In the genomic region with DNA sequence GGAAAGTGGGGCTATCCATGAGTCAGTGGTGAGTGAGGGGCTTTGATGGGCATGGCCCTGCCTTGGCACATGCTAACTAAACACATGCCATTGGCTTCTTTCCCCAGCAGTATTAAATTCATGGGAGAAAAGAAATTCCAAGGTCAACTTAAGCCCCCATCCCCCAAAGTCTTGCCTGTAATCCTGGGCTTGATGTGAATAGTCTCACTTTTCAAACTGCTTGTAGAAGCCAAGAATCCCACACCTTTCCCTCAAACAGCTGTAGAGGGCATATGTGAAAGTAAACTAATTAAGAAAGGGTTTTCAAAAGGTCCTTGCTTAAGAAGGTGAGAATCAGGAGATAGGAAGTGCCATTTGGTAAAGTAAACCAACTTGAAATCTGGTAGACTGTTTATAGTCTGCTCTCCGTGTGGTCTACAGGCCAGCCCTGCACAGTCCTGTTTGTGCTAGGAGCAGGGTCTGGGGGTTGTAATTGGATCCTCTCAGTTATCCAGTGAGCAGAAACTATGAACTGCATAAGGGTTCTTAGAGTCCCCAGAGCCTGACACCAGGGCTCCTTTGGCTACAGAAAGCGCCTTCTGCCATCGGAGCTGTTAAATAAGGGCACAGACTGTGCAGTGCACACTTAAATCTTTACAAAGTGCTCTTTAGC, we compare ENCODE assay signal across 17 mouse cellular contexts.
DNase-seq lines count a peak whose midpoint lies in the region; ATAC-seq and TF ChIP-seq lines count a peak whose summit lies in the region.
"Had no signal": no experiment of that assay in that cellular context is flagged by ENCODE, and none has a peak within 500 bp of the region (broad histone marks: within the 10 kb centered on the region; RNA-seq: fewer than 3 reads in every experiment).

No protein-coding gene starts in this region.

- peak; percentile 36 for DNase-seq in forebrain, embryonic 14.5 days (ENCODE audit: low spot score)
- DNase-seq in forebrain, embryonic 11.5 days (ENCODE audit: low spot score) = no peak
- peak; percentile 51 for DNase-seq in lung, embryonic 14.5 days
- DNase-seq in lung, postnatal 25 days (ENCODE audit: low spot score) = no peak
- DNase-seq in urinary bladder, postnatal 4 days (ENCODE audit: low spot score in 2 of 2) = no peak
- DNase-seq: cerebellum, postnatal 10 days; kidney, adult 11 months; left cerebral cortex, postnatal 4 days; liver, postnatal 0 days; thymus, adult 18-20 months had no signal

- H3K9ac ChIP-seq in forebrain, embryonic 14.5 days (ENCODE audit: low read length) = no peak overlapping the region
- no peak overlapping the region for H3K9ac ChIP-seq in forebrain, embryonic 11.5 days (ENCODE audit: low read length)
- H3K9ac ChIP-seq in lung, embryonic 14.5 days = 0 out of 2 replicates have a peak overlapping the region, but pooled peaks have one; percentile 17
- no peak overlapping the region for H3K9ac ChIP-seq in embryonic facial prominence, embryonic 12.5 days
- no peak overlapping the region for H3K9ac ChIP-seq in limb, embryonic 13.5 days
- no peak overlapping the region for H3K9ac ChIP-seq in intestine, embryonic 16.5 days (ENCODE audit: low read depth, low read length)
- H3K9ac ChIP-seq: hindbrain, embryonic 13.5 days; liver, postnatal 0 days had no signal

- no peaks in the 10 kb centered on the region for H3K4me1 ChIP-seq in forebrain, embryonic 14.5 days (ENCODE audit: control insufficient read depth, insufficient read depth, low read length)
- no peaks in the 10 kb centered on the region for H3K4me1 ChIP-seq in forebrain, embryonic 11.5 days (replicated peaks; ENCODE audit: control insufficient read depth, insufficient read depth, low read length)
- H3K4me1 ChIP-seq in lung, embryonic 14.5 days (ENCODE audit: insufficient read depth) = peaks cover 10% of the 10 kb centered on the region; the same call in 1 of the 2 replicates
- peaks cover 27% of the 10 kb centered on the region for H3K4me1 ChIP-seq in embryonic facial prominence, embryonic 12.5 days
- H3K4me1 ChIP-seq in limb, embryonic 13.5 days = peaks cover 44% of the 10 kb centered on the region
- H3K4me1 ChIP-seq in intestine, embryonic 16.5 days (ENCODE audit: control insufficient read depth, insufficient read depth, low read length) = 0 out of 2 replicates have a peak, but pooled peaks cover 2% of the 10 kb centered on the region
- H3K4me1 ChIP-seq: hindbrain, embryonic 13.5 days had no signal

- H3K36me3 ChIP-seq in forebrain, embryonic 14.5 days (ENCODE audit: control insufficient read depth, insufficient read depth, low read length) = no peaks in the 10 kb centered on the region
- no peaks in the 10 kb centered on the region for H3K36me3 ChIP-seq in forebrain, embryonic 11.5 days (ENCODE audit: control insufficient read depth, insufficient read depth, low read length)
- H3K36me3 ChIP-seq in lung, embryonic 14.5 days (ENCODE audit: insufficient read depth) = no peaks in the 10 kb centered on the region
- H3K36me3 ChIP-seq in embryonic facial prominence, embryonic 12.5 days = no peaks in the 10 kb centered on the region
- no peaks in the 10 kb centered on the region for H3K36me3 ChIP-seq in limb, embryonic 13.5 days
- H3K36me3 ChIP-seq in intestine, embryonic 16.5 days (ENCODE audit: control insufficient read depth, insufficient read depth, low read length) = no peaks in the 10 kb centered on the region
- H3K36me3 ChIP-seq: G1E; hindbrain, embryonic 13.5 days had no signal

- TF ChIP-seq CTCF in lung, embryonic 14.5 days (IDR thresholded peaks at IDR 0.05; ENCODE audit: low read depth) = no peak

- no peak overlapping the region for H3K4me2 ChIP-seq in forebrain, embryonic 14.5 days (ENCODE audit: low read length)
- no peak overlapping the region for H3K4me2 ChIP-seq in forebrain, embryonic 11.5 days (ENCODE audit: low read depth, low read length, severe bottlenecking)
- no peak overlapping the region for H3K4me2 ChIP-seq in lung, embryonic 14.5 days
- no peak overlapping the region; the same call in 1 of the 2 replicates for H3K4me2 ChIP-seq in embryonic facial prominence, embryonic 12.5 days (replicated peaks)
- H3K4me2 ChIP-seq in limb, embryonic 13.5 days (replicated peaks) = peak overlapping the region; percentile 16; the same call in 1 of the 2 replicates
- no peak overlapping the region for H3K4me2 ChIP-seq in intestine, embryonic 16.5 days (ENCODE audit: low read depth, low read length)
- H3K4me2 ChIP-seq: hindbrain, embryonic 13.5 days had no signal

- 53% methylated on average over 3 of the region's 3 CpGs for WGBS in forebrain, embryonic 14.5 days
- 63% methylated on average over 3 of the region's 3 CpGs for whole genome bisulfite sequencing in forebrain, embryonic 11.5 days
- 11% methylated on average over 3 of the region's 3 CpGs for WGBS in lung, embryonic 14.5 days
- WGBS in embryonic facial prominence, embryonic 12.5 days = 16% methylated on average over 3 of the region's 3 CpGs
- WGBS in limb, embryonic 13.5 days = 6% methylated on average over 3 of the region's 3 CpGs
- 38% methylated on average over 3 of the region's 3 CpGs for WGBS in intestine, embryonic 16.5 days

- H3K9me3 ChIP-seq in forebrain, embryonic 14.5 days (replicated peaks; ENCODE audit: control insufficient read depth, low read length) = no peaks in the 10 kb centered on the region
- H3K9me3 ChIP-seq in forebrain, embryonic 11.5 days (ENCODE audit: control insufficient read depth, low read length) = no peaks in the 10 kb centered on the region
- H3K9me3 ChIP-seq in lung, embryonic 14.5 days (ENCODE audit: low read depth, low read length) = no peaks in the 10 kb centered on the region
- no peaks in the 10 kb centered on the region for H3K9me3 ChIP-seq in embryonic facial prominence, embryonic 12.5 days
- H3K9me3 ChIP-seq in limb, embryonic 13.5 days = no peaks in the 10 kb centered on the region
- no peaks in the 10 kb centered on the region for H3K9me3 ChIP-seq in intestine, embryonic 16.5 days (ENCODE audit: control insufficient read depth, low read length)
- H3K9me3 ChIP-seq: hindbrain, embryonic 13.5 days had no signal

- H3K27ac ChIP-seq in forebrain, embryonic 14.5 days (ENCODE audit: low read depth, low read length) = no peak overlapping the region
- no peak overlapping the region for H3K27ac ChIP-seq in forebrain, embryonic 11.5 days (ENCODE audit: low read depth, low read length)
- H3K27ac ChIP-seq in lung, embryonic 14.5 days (ENCODE audit: low read depth) = peak overlapping the region; percentile 47; the same call in 1 of the 2 replicates
- H3K27ac ChIP-seq in embryonic facial prominence, embryonic 12.5 days = peak overlapping the region; percentile 71
- H3K27ac ChIP-seq in limb, embryonic 13.5 days = peak overlapping the region; percentile 61; the same call in 1 of the 2 replicates
- H3K27ac ChIP-seq in intestine, embryonic 16.5 days (ENCODE audit: low read length) = no peak overlapping the region
- H3K27ac ChIP-seq: hindbrain, embryonic 13.5 days had no signal

- H3K4me3 ChIP-seq in forebrain, embryonic 14.5 days (ENCODE audit: low read depth, low read length) = no peak overlapping the region
- no peak overlapping the region for H3K4me3 ChIP-seq in forebrain, embryonic 11.5 days (ENCODE audit: low read depth, low read length)
- no peak overlapping the region for H3K4me3 ChIP-seq in lung, embryonic 14.5 days (ENCODE audit: low read depth, low read length)
- no peak overlapping the region for H3K4me3 ChIP-seq in embryonic facial prominence, embryonic 12.5 days
- H3K4me3 ChIP-seq in limb, embryonic 13.5 days = no peak overlapping the region
- H3K4me3 ChIP-seq in intestine, embryonic 16.5 days (ENCODE audit: low read length) = no peak overlapping the region
- H3K4me3 ChIP-seq: hindbrain, embryonic 13.5 days had no signal

- ATAC-seq in forebrain, embryonic 14.5 days = peak; percentile 61; the same call in 1 of the 2 replicates
- ATAC-seq in forebrain, embryonic 11.5 days (replicated peaks; ENCODE audit: low FRiP score) = no peak
- ATAC-seq in lung, embryonic 14.5 days (ENCODE audit: insufficient read depth) = peak; percentile 77; the same call in 1 of the 2 replicates
- peak; percentile 83; the same call in 1 of the 2 replicates for ATAC-seq in embryonic facial prominence, embryonic 12.5 days (ENCODE audit: insufficient number of reproducible peaks, insufficient read depth, low FRiP score, low TSS enrichment)
- peak; percentile 94 for ATAC-seq in limb, embryonic 13.5 days (ENCODE audit: low FRiP score, low read depth)
- no peak for ATAC-seq in intestine, embryonic 16.5 days
- ATAC-seq: CD4-positive, CD25-positive, alpha-beta regulatory T cell, adult 4 months; forebrain, embryonic 16.5 days; liver, postnatal 0 days had no signal

- H3K27me3 ChIP-seq in forebrain, embryonic 14.5 days (replicated peaks; ENCODE audit: control insufficient read depth, insufficient read depth, low read length) = no peaks in the 10 kb centered on the region
- H3K27me3 ChIP-seq in forebrain, embryonic 11.5 days (ENCODE audit: control insufficient read depth, insufficient read depth, low read length) = no peaks in the 10 kb centered on the region
- no peaks in the 10 kb centered on the region for H3K27me3 ChIP-seq in lung, embryonic 14.5 days (ENCODE audit: insufficient read depth, low read length)
- H3K27me3 ChIP-seq in embryonic facial prominence, embryonic 12.5 days = no peaks in the 10 kb centered on the region
- peaks cover 4% of the 10 kb centered on the region; the same call in 1 of the 2 replicates for H3K27me3 ChIP-seq in limb, embryonic 13.5 days
- H3K27me3 ChIP-seq in intestine, embryonic 16.5 days (replicated peaks; ENCODE audit: control insufficient read depth, insufficient read depth, low read length) = no peaks in the 10 kb centered on the region
- H3K27me3 ChIP-seq: hindbrain, embryonic 13.5 days had no signal

Comparison
In these comparisons a context has a peak if more than half of its experiments do, and no peak if none do; other contexts are left out.
1. ATAC-seq: peak in forebrain, embryonic 14.5 days (single experiment), lung, embryonic 14.5 days (single experiment), embryonic facial prominence, embryonic 12.5 days (single experiment) and limb, embryonic 13.5 days (single experiment); none in forebrain, embryonic 11.5 days (single experiment) and intestine, embryonic 16.5 days (single experiment).
2. DNase-seq: peak in forebrain, embryonic 14.5 days (single experiment) and lung, embryonic 14.5 days (single experiment); none in forebrain, embryonic 11.5 days (single experiment), lung, postnatal 25 days (single experiment) and urinary bladder, postnatal 4 days (0 of 2).
3. H3K27ac ChIP-seq: peak in lung, embryonic 14.5 days (single experiment), embryonic facial prominence, embryonic 12.5 days (single experiment) and limb, embryonic 13.5 days (single experiment); none in forebrain, embryonic 14.5 days (single experiment), forebrain, embryonic 11.5 days (single experiment) and intestine, embryonic 16.5 days (single experiment).